Mouse (Mus musculus) G1E (cell line): ENCODE measurements around the gene Tex13c2.

Experiments used
- CTCF ChIP-seq: IDR thresholded peaks from 2 replicates; pipeline ENCODE4 v1.5.1; 2012; ENCODE audit warnings: low read depth, low read length, inconsistent platforms, mixed read lengths
- GATA1 ChIP-seq: IDR thresholded peaks from 2 replicates; pipeline ENCODE4 v1.6.1; 2012; ENCODE audit warnings: borderline replicate concordance, low read length, inconsistent platforms, mixed read lengths

DNA sequence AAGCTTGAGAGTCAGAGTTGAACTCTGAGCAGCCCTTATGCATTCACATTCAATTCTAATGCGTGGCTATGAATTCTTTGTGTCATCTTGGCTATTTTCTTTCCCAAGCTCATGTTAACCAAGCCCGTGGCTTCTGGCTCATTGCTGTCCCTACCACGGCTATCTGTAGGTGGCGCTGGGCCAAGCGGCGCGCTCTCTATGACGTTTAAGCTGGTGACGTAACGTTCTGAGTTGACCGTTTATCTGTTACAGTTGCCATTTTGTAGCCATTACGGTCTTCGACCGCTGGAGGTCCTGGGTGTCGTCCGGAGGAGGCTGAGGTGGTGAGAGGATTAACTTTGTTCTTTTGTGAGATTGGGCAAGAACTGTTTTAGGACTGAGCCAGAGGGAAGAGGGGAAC is at the start of gene Tex13c2:
- TF ChIP-seq CTCF (no peak), GATA1 (no peak)
